Mouse (Mus musculus): ENCODE data around the gene Gm9958.

DNA sequence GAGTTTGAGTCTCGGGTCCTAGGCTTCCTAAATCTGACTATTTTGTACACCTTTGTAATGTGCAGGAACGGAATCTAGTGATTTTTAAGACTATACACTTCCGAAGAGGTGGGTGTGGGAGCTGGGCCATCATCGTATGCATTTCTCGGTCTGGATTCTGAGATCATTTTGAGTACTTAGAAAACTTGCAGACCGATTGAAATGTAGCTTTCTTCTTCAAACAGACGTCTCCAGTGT, at the start of gene Gm9958:
- TF ChIP-seq CTCF (IDR thresholded peaks at IDR 0.05; ENCODE audit: low read depth) (0 out of 2 replicates have a peak, but pooled peaks have one; percentile 0), EP300 (IDR thresholded peaks at IDR 0.05; ENCODE audit: low read depth) (no peak)

Measured in liver, postnatal 0 days (tissue).